Mouse (Mus musculus) embryonic facial prominence, embryonic 14.5 days (tissue): Measurements from ENCODE around the gene Gm11634. TPM values are rescaled to one million over a fixed set of nuclear protein-coding genes. Genes with fewer than 3 reads are reported as not detected.
A peak's percentile ranks its signal among the peaks of the same experiment; 100 is the strongest.
"Not testable (repeated sequence)": the region's sequence is repeated elsewhere in the genome, so short reads cannot be mapped to it uniquely, and the experiment has no call there.

ENCODE experiments used
- ATAC-seq: fragments of 200-750 bp; cut with Nextera tagmentation; 2 replicates; pipeline ENCODE4 v1.8.0; 2017; ENCODE audit warnings: low read depth, moderate number of reproducible peaks, moderate TSS enrichment
- DNase-seq: peaks from one replicate; pipeline ENCODE4 v3.0.0-alpha.2; 2015; ENCODE audit warnings: low spot score
- H3K27ac ChIP-seq: fragments of 300-500 bp; sonication (generic); replicated peaks from 2 replicates; pipeline ENCODE4 v1.5.1; 2014; ENCODE audit warnings: low read depth, mild to moderate bottlenecking, low read length, moderate library complexity
- H3K27me3 ChIP-seq: fragments of 300-500 bp; sonication (generic); replicated peaks from 2 replicates; pipeline ENCODE4 v1.6.1; 2014; ENCODE audit warnings: low read length; ENCODE audit not compliant: control insufficient read depth, insufficient read depth
- H3K36me3 ChIP-seq: fragments of 300-500 bp; sonication (generic); 2 replicates; pipeline ENCODE4 v1.6.1; 2014; ENCODE audit warnings: low read length, mixed read lengths; ENCODE audit not compliant: control insufficient read depth, insufficient read depth
- H3K4me1 ChIP-seq: fragments of 300-500 bp; sonication (generic); 2 replicates; pipeline ENCODE4 v1.6.1; 2014; ENCODE audit warnings: antibody characterized with exemption, low read length; ENCODE audit not compliant: control insufficient read depth, insufficient read depth
- H3K4me2 ChIP-seq: fragments of 300-500 bp; sonication (generic); 2 replicates; pipeline ENCODE4 v1.6.1; 2014; ENCODE audit warnings: low read depth, mild to moderate bottlenecking, low read length, moderate library complexity, mixed read lengths
- H3K4me3 ChIP-seq: fragments of 300-500 bp; sonication (generic); 2 replicates; pipeline ENCODE4 v1.5.1; 2014; ENCODE audit warnings: low read depth, mild to moderate bottlenecking, low read length
- H3K9ac ChIP-seq: fragments of 300-500 bp; sonication (generic); 2 replicates; pipeline ENCODE4 v1.6.1; 2014; ENCODE audit warnings: low read depth, mild to moderate bottlenecking, low read length, moderate library complexity, mixed read lengths
- H3K9me3 ChIP-seq: fragments of 300-500 bp; sonication (generic); 2 replicates; pipeline ENCODE4 v1.6.1; 2016; ENCODE audit warnings: low read length; ENCODE audit not compliant: control insufficient read depth
- WGBS: fragments of 180-500 bp; shearing (Covaris S2); extraction: QIAGEN DNeasy Blood & Tissue Kit; methylation state at CpG from one replicate; pipeline ENCODE4 v1.1.7; 2014; 5-methylcytosine and 5-hydroxymethylcytosine counted together
- polyA plus RNA-seq: library from polyadenylated mRNA; unstranded; fragments of >200 nt; fragmentation: Nextera tagmentation; extraction: Ambion mirVana; gene quantifications from 2 replicates; pipeline ENCODE4 v1.2.1, GENCODE M21; 2014

Gene Gm11634
- polyA plus RNA-seq, 1 experiment from 2014 or later, result not detected

GRCm38 (mm10) chr11:101610445-101610844 lies 11.4 kb upstream of the Gm11634 start:
- 31% methylated on average over 11 of the region's 11 CpGs for WGBS
- ATAC-seq (no peak), DNase-seq (no peak)

GRCm38 (mm10) chr11:101607134-101607533 lies 8.1 kb upstream of the Gm11634 start:
- not testable (repeated sequence) for H3K9me3 ChIP-seq, H3K4me1 ChIP-seq, H3K27me3 ChIP-seq, H3K4me3 ChIP-seq, ATAC-seq, H3K36me3 ChIP-seq, H3K27ac ChIP-seq, H3K9ac ChIP-seq, H3K4me2 ChIP-seq, DNase-seq
- WGBS, result 88% methylated on average over 4 of the region's 4 CpGs

More at GRCm38 (mm10) chr11:101610445-101610844, 11.4 kb upstream of the Gm11634 start:
- no peaks in the 10 kb centered on the region for H3K27me3 ChIP-seq
- no peaks in the 10 kb centered on the region for H3K9me3 ChIP-seq
- H3K4me3 ChIP-seq, result no peak overlapping the region
- no peaks in the 10 kb centered on the region for H3K4me1 ChIP-seq
- no peak overlapping the region for H3K27ac ChIP-seq
- H3K4me2 ChIP-seq, result no peak overlapping the region
- no peak overlapping the region for H3K9ac ChIP-seq
- no peaks in the 10 kb centered on the region for H3K36me3 ChIP-seq

- WGBS, result 1% methylated on average over 28 of the region's 30 CpGs
- DNase-seq (peak; percentile 81), ATAC-seq (peak; percentile 80)
- H3K4me1 ChIP-seq, H3K36me3 ChIP-seq, H3K9me3 ChIP-seq, H3K27me3 ChIP-seq: not testable (repeated sequence)
- Histone ChIP-seq H3K4me2 (peak overlapping the region; percentile 51), H3K9ac (peak overlapping the region; percentile 34), H3K4me3 (peak overlapping the region; percentile 26), H3K27ac (0 out of 2 replicates have a peak overlapping the region, but pooled peaks have one; percentile 21)
Observed at GRCm38 (mm10) chr11:101604531-101605453, 5.7 kb upstream of the Gm11634 start.

GRCm38 (mm10) chr11:101604116-101604515 lies 5.1 kb upstream of the Gm11634 start:
- Histone ChIP-seq H3K9ac (no peak overlapping the region), H3K4me3 (no peak overlapping the region), H3K36me3 (no peaks in the 10 kb centered on the region), H3K4me2 (peak overlapping the region; percentile 51), H3K9me3 (no peaks in the 10 kb centered on the region), H3K27me3 (no peaks in the 10 kb centered on the region), H3K4me1 (0 out of 2 replicates have a peak, but pooled peaks cover 4% of the 10 kb centered on the region), H3K27ac (no peak overlapping the region)
- ATAC-seq (no peak), DNase-seq (no peak)
- 3% methylated on average over 3 of the region's 3 CpGs for WGBS

- no peak overlapping the region for H3K4me3 ChIP-seq
- no peak overlapping the region for H3K4me2 ChIP-seq
- peak; percentile 91 for DNase-seq
- H3K4me1 ChIP-seq, result 0 out of 2 replicates have a peak, but pooled peaks cover 4% of the 10 kb centered on the region
- H3K9me3 ChIP-seq, result no peaks in the 10 kb centered on the region
- H3K27ac ChIP-seq, result no peak overlapping the region
- no peaks in the 10 kb centered on the region for H3K36me3 ChIP-seq
- no peak for ATAC-seq
- H3K9ac ChIP-seq, result no peak overlapping the region
- H3K27me3 ChIP-seq, result no peaks in the 10 kb centered on the region
- WGBS, result 16% methylated on average over 3 of the region's 3 CpGs
Observed at GRCm38 (mm10) chr11:101602491-101602890, 3.4 kb upstream of the Gm11634 start.

GRCm38 (mm10) chr11:101589989-101590624 lies 8.9 kb downstream of the Gm11634 start:
- no peaks in the 10 kb centered on the region for H3K4me1 ChIP-seq
- H3K27me3 ChIP-seq, result no peaks in the 10 kb centered on the region
- no peak overlapping the region for H3K4me2 ChIP-seq
- H3K9me3 ChIP-seq, result no peaks in the 10 kb centered on the region
- H3K36me3 ChIP-seq, result no peaks in the 10 kb centered on the region
- 73% methylated on average over 12 of the region's 12 CpGs for WGBS
- no peak overlapping the region for H3K9ac ChIP-seq
- H3K27ac ChIP-seq, result no peak overlapping the region
- ATAC-seq (no peak), DNase-seq (no peak)
- H3K4me3 ChIP-seq, result no peak overlapping the region

- Histone ChIP-seq H3K4me1 (no peaks in the 10 kb centered on the region), H3K27ac (no peak overlapping the region), H3K36me3 (no peaks in the 10 kb centered on the region), H3K4me2 (no peak overlapping the region), H3K9ac (no peak overlapping the region), H3K4me3 (no peak overlapping the region), H3K27me3 (no peaks in the 10 kb centered on the region), H3K9me3 (no peaks in the 10 kb centered on the region)
- 28% methylated on average over 5 of the region's 5 CpGs for WGBS
- peak; percentile 32 for DNase-seq
- ATAC-seq, result no peak
Observed at GRCm38 (mm10) chr11:101589444-101589843, 9.6 kb downstream of the Gm11634 start.

- Histone ChIP-seq H3K4me1 (no peaks in the 10 kb centered on the region), H3K36me3 (no peaks in the 10 kb centered on the region), H3K27ac (no peak overlapping the region), H3K4me2 (no peak overlapping the region), H3K27me3 (no peaks in the 10 kb centered on the region), H3K9ac (no peak overlapping the region), H3K9me3 (no peaks in the 10 kb centered on the region), H3K4me3 (no peak overlapping the region)
- ATAC-seq (no peak), DNase-seq (no peak)
- 89% methylated on average over 7 of the region's 7 CpGs for WGBS
Observed at GRCm38 (mm10) chr11:101588868-101589267, 10.2 kb downstream of the Gm11634 start.
